Comparison of ENCODE assay signal across 30 mouse cellular contexts in the genomic region with DNA sequence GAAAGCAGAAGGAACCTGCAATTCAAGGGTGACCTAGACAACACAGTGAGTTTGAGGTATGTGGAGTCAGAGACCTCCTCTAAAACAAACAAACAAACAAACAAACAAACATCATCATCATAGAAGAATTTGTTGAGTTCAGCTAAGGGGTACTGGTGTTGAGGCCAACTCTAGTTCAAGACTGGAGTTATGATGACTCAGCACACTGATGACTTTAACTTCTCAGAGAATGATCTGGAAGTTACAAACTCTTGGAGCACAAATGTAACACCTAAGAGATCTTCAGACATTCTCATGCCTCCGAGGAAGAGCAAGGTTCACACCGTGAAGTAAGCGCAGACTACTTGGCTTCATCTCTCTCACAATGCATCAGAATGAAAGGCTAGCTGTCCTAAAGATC. TPM values are rescaled to one million over a fixed set of nuclear protein-coding genes. Genes with fewer than 3 reads are reported as not detected.
"Had no signal": no experiment of that assay in that cellular context is flagged by ENCODE, and none has a peak within 500 bp of the region (broad histone marks: within the 10 kb centered on the region; RNA-seq: fewer than 3 reads in every experiment).

No protein-coding gene starts in this region.

- H3K9ac ChIP-seq: limb, embryonic 12.5 days; limb, embryonic 13.5 days; limb, embryonic 15.5 days; liver, embryonic 12.5 days; liver, embryonic 13.5 days; liver, embryonic 14.5 days; liver, embryonic 15.5 days; liver, postnatal 0 days; lung, embryonic 14.5 days; lung, embryonic 15.5 days; midbrain, embryonic 12.5 days; midbrain, embryonic 13.5 days; midbrain, embryonic 15.5 days; neural tube, embryonic 12.5 days had no signal

- H3K9me3 ChIP-seq: limb, embryonic 10.5 days; limb, embryonic 12.5 days; limb, embryonic 13.5 days; limb, embryonic 15.5 days; liver, embryonic 12.5 days; liver, embryonic 13.5 days; liver, embryonic 15.5 days; lung, embryonic 15.5 days; megakaryocyte, embryonic 14.5 days; midbrain, embryonic 10.5 days; midbrain, embryonic 12.5 days; midbrain, embryonic 13.5 days; midbrain, embryonic 15.5 days; neural tube, embryonic 12.5 days had no signal

- H3K36me3 ChIP-seq: limb, embryonic 10.5 days; limb, embryonic 12.5 days; limb, embryonic 13.5 days; limb, embryonic 15.5 days; liver, embryonic 12.5 days; liver, embryonic 13.5 days; liver, embryonic 15.5 days; lung, embryonic 15.5 days; midbrain, embryonic 10.5 days; midbrain, embryonic 12.5 days; midbrain, embryonic 13.5 days; midbrain, embryonic 15.5 days; neural tube, embryonic 12.5 days had no signal

- H3K27ac ChIP-seq: limb, embryonic 10.5 days; limb, embryonic 12.5 days; limb, embryonic 13.5 days; limb, embryonic 15.5 days; liver, embryonic 12.5 days; liver, embryonic 13.5 days; liver, embryonic 14.5 days; liver, embryonic 15.5 days; lung, embryonic 15.5 days; macrophage; midbrain, embryonic 10.5 days; midbrain, embryonic 12.5 days; midbrain, embryonic 13.5 days; midbrain, embryonic 15.5 days; neural tube, embryonic 12.5 days had no signal

- DNase-seq: left cerebral cortex, postnatal 4 days; liver; liver, embryonic 13.5 days; liver, postnatal 0 days; lung, adult 18-20 months; lung, embryonic 14.5 days; lung, postnatal 10 days; lung, postnatal 14 days; lung, postnatal 36 days; lung, postnatal 4 days; midbrain, embryonic 14.5 days had no signal

- H3K4me3 ChIP-seq: limb, embryonic 10.5 days; limb, embryonic 12.5 days; limb, embryonic 13.5 days; limb, embryonic 15.5 days; liver, embryonic 12.5 days; liver, embryonic 13.5 days; liver, embryonic 15.5 days; lung, embryonic 15.5 days; megakaryocyte, embryonic 14.5 days; midbrain, embryonic 10.5 days; midbrain, embryonic 12.5 days; midbrain, embryonic 13.5 days; midbrain, embryonic 15.5 days; myocyte; neural tube, embryonic 12.5 days had no signal

- H3K4me1 ChIP-seq: liver, embryonic 12.5 days; liver, embryonic 13.5 days; liver, embryonic 15.5 days; lung, embryonic 15.5 days; megakaryocyte, embryonic 14.5 days; midbrain, embryonic 10.5 days; midbrain, embryonic 12.5 days; midbrain, embryonic 13.5 days; midbrain, embryonic 15.5 days; neural tube, embryonic 12.5 days had no signal

- H3K27me3 ChIP-seq: limb, embryonic 12.5 days; limb, embryonic 13.5 days; limb, embryonic 15.5 days; lung, embryonic 15.5 days; midbrain, embryonic 13.5 days; midbrain, embryonic 15.5 days; neural tube, embryonic 12.5 days had no signal

- H3K4me2 ChIP-seq: limb, embryonic 12.5 days; limb, embryonic 13.5 days; limb, embryonic 15.5 days; liver, embryonic 11.5 days; liver, embryonic 12.5 days; liver, embryonic 13.5 days; liver, embryonic 15.5 days; lung, embryonic 14.5 days; lung, embryonic 15.5 days; midbrain, embryonic 11.5 days; midbrain, embryonic 12.5 days; midbrain, embryonic 13.5 days; midbrain, embryonic 15.5 days; neural tube, embryonic 12.5 days had no signal

RNA-seq across cellular contexts. Expression of a gene that starts 28.1 kb away (rescaled TPM):
- total RNA-seq: megakaryocyte progenitor cell, adult 5-6 weeks had no signal
- polyA plus RNA-seq: macrophage had no signal
